9 mouse cellular contexts compared by ENCODE assay signal in the genomic region with DNA sequence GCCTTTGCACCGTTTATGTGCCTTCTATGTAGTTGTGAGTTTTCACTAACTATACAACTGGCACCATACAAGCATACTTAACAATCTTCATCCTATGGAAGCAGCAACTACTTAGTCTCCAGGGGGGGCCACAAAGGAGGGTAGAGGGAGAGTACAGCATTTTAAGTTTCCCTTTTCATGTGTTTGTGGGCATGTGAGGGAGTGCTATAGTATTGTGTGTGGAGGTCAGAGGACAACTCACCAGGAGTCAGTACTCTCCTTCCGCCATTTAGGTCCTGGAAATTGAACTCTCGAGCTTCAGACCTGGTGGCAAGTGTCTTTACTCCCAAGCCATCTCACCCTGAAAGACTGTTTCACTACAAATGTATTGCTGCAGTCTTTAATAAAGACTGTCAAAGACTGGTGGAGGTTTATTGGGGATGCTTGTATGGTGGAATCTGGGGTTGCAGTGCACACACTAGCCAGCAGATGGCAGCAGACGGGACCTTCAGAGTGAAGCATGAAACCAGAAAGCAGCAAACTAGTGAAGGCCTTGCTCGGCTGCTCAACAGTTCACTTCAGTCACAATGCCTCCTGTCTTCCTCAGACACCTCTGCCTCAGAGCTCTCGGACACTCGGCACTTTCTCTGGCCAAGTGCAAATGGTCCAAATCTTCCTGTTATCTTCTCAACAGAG. TPM values are rescaled to one million over a fixed set of nuclear protein-coding genes. Genes with fewer than 3 reads are reported as not detected.
DNase-seq lines count a peak whose midpoint lies in the region; ATAC-seq and TF ChIP-seq lines count a peak whose summit lies in the region.
"Had no signal": no experiment of that assay in that cellular context is flagged by ENCODE, and none has a peak within 500 bp of the region (broad histone marks: within the 10 kb centered on the region; RNA-seq: fewer than 3 reads in every experiment).

No protein-coding gene starts in this region.

- H3K4me1 ChIP-seq in ES-E14 (ENCODE audit: control insufficient read depth in 2 of 2, insufficient read depth in 2 of 2, low read length in 2 of 2, poor library complexity in 1 of 2), result peaks cover 0 to 1% of the 10 kb centered on the region in 2 experiments; a peak in 1 of 4 replicates
- no peaks in the 10 kb centered on the region for H3K4me1 ChIP-seq in kidney, embryonic 14.5 days (ENCODE audit: control insufficient read depth, insufficient read depth, low read length)
- H3K4me1 ChIP-seq in liver, embryonic 14.5 days (replicated peaks; ENCODE audit: control insufficient read depth in 2 of 2, insufficient read depth in 2 of 2, low read length in 1 of 2), result no peaks in the 10 kb centered on the region
- H3K4me1 ChIP-seq: hindbrain, embryonic 15.5 days had no signal

- H3K4me3 ChIP-seq in ES-E14 (ENCODE audit: insufficient read depth in 1 of 2, low read depth in 1 of 2, low read length in 2 of 2, poor library complexity in 1 of 2, severe bottlenecking in 1 of 2), result no peak overlapping the region
- H3K4me3 ChIP-seq in kidney, embryonic 14.5 days (ENCODE audit: low read length), result no peak overlapping the region
- no peak overlapping the region for H3K4me3 ChIP-seq in liver, embryonic 14.5 days (ENCODE audit: insufficient read depth in 1 of 2, low read depth in 2 of 2, low read length in 2 of 2)
- H3K4me3 ChIP-seq: hindbrain, embryonic 15.5 days had no signal

- DNase-seq in A20 (ENCODE audit: low read depth, low spot score), result peak; percentile 76
- peak; percentile 69 for DNase-seq in ES-E14 (ENCODE audit: low read depth, low spot score)
- peak; percentile 64 to 74 for DNase-seq in cerebellum, adult 18-20 months
- DNase-seq in frontal cortex, adult 2 months (ENCODE audit: extremely low spot score in 1 of 2, low spot score in 1 of 2), result peak; percentile 32 to 85
- DNase-seq in liver, embryonic 14.5 days (ENCODE audit: low read depth in 3 of 3, low spot score in 3 of 3), result peak; percentile 45 to 54 (median 47)
- DNase-seq in retina, embryonic 14.5 days (ENCODE audit: low spot score), result peak; percentile 91
- peak; percentile 62 for DNase-seq in urinary bladder, postnatal 14 days (ENCODE audit: low spot score)

- peaks cover 2% of the 10 kb centered on the region; the same call in 1 of the 2 replicates for H3K36me3 ChIP-seq in ES-E14 (ENCODE audit: control insufficient read depth, insufficient read depth, low read length, poor library complexity, severe bottlenecking)
- H3K36me3 ChIP-seq in kidney, embryonic 14.5 days (ENCODE audit: control insufficient read depth, insufficient read depth, low read length), result peaks cover 3% of the 10 kb centered on the region; the same call in 1 of the 2 replicates
- H3K36me3 ChIP-seq in liver, embryonic 14.5 days (replicated peaks; ENCODE audit: control insufficient read depth, insufficient read depth, low read depth), result no peaks in the 10 kb centered on the region

- no peaks in the 10 kb centered on the region for H3K27me3 ChIP-seq in kidney, embryonic 14.5 days (ENCODE audit: control insufficient read depth, insufficient read depth, low read length)
- no peaks in the 10 kb centered on the region for H3K27me3 ChIP-seq in liver, embryonic 14.5 days (ENCODE audit: control insufficient read depth, insufficient read depth, low read length)
- H3K27me3 ChIP-seq: hindbrain, embryonic 15.5 days had no signal

- in situ Hi-C loops in ES-E14 (cut with MboI; ENCODE audit: low sequenced_read_pairs in 2 of 2, unreplicated experiment in 2 of 2), result no loop called here

- H3K4me2 ChIP-seq in kidney, embryonic 14.5 days (replicated peaks; ENCODE audit: low read depth, low read length), result no peak overlapping the region
- H3K4me2 ChIP-seq in liver, embryonic 14.5 days (ENCODE audit: low read depth), result no peak overlapping the region
- H3K4me2 ChIP-seq: hindbrain, embryonic 15.5 days had no signal

- 27% methylated on average over 7 of the region's 7 CpGs for WGBS in kidney, embryonic 14.5 days
- WGBS in liver, embryonic 14.5 days (ENCODE audit: insufficient replicate concordance), result 21% methylated on average over 7 of the region's 7 CpGs

- H3K9ac ChIP-seq in ES-E14 (ENCODE audit: insufficient read depth, low read depth, low read length, poor library complexity, severe bottlenecking), result no peak overlapping the region
- H3K9ac ChIP-seq in kidney, embryonic 14.5 days (ENCODE audit: low read depth, low read length), result no peak overlapping the region
- H3K9ac ChIP-seq in liver, embryonic 14.5 days (replicated peaks), result no peak overlapping the region
- H3K9ac ChIP-seq: hindbrain, embryonic 15.5 days had no signal

- no peak for TF ChIP-seq EP300 in liver, embryonic 14.5 days (IDR thresholded peaks at IDR 0.05; ENCODE audit: low read depth)

- H3K27ac ChIP-seq in ES-E14 (ENCODE audit: insufficient read depth, low read depth, low read length, poor library complexity, severe bottlenecking), result no peak overlapping the region
- H3K27ac ChIP-seq in kidney, embryonic 14.5 days (ENCODE audit: low read depth, low read length), result no peak overlapping the region
- no peak overlapping the region for H3K27ac ChIP-seq in liver, embryonic 14.5 days
- H3K27ac ChIP-seq: hindbrain, embryonic 15.5 days had no signal

- no peaks in the 10 kb centered on the region for H3K9me3 ChIP-seq in ES-E14 (ENCODE audit: control insufficient read depth, insufficient read depth, low read depth, low read length)
- H3K9me3 ChIP-seq in kidney, embryonic 14.5 days (ENCODE audit: control insufficient read depth, low read length), result no peaks in the 10 kb centered on the region
- no peaks in the 10 kb centered on the region for H3K9me3 ChIP-seq in liver, embryonic 14.5 days (ENCODE audit: control insufficient read depth, low read length)
- H3K9me3 ChIP-seq: hindbrain, embryonic 15.5 days had no signal

- peak; percentile 98 for TF ChIP-seq CTCF in liver, embryonic 14.5 days (IDR thresholded peaks at IDR 0.05; ENCODE audit: low read depth)

- 0 out of 2 replicates have a peak, but pooled peaks have one; percentile 24 for ATAC-seq in kidney, embryonic 14.5 days (ENCODE audit: low FRiP score, low TSS enrichment)
- no peak for ATAC-seq in liver, embryonic 14.5 days (ENCODE audit: insufficient read depth)

TF ChIP-seq in ES-E14, 5 proteins besides CTCF, POLR2A, EP300 and RAD21:
- peak; percentile 44; the same call in 1 of the 2 replicates for TF ChIP-seq ZC3H11A (IDR thresholded peaks at IDR 0.05; ENCODE audit: borderline replicate concordance, low read depth, low read length)
- no peak for TF ChIP-seq ZNF384 (IDR thresholded peaks at IDR 0.05; ENCODE audit: low read depth, low read length)
TF ChIP-seq in ES-E14: peak in this region for 1.

RNA-seq across cellular contexts. Expression of gene Tomm5, which starts 10.6 kb away (rescaled TPM):
- 237 and 275 TPM in 2 replicates for total RNA-seq in ES-E14 (2012; rRNA removed)
- polyA plus RNA-seq in frontal cortex, adult 2 months (2012; rRNA removed), result 114 and 137 TPM in 2 replicates
- polyA plus RNA-seq in kidney, embryonic 14.5 days (2014; fragmentation: Nextera tagmentation; extraction: Ambion mirVana), result 271 and 343 TPM in 2 replicates
- polyA plus RNA-seq in liver, embryonic 14.5 days (2012; rRNA removed), result 126 and 145 TPM in 2 replicates
- polyA plus RNA-seq in liver, embryonic 14.5 days (2014; fragmentation: Nextera tagmentation; extraction: Ambion mirVana), result 209 and 213 TPM in 2 replicates

RNA-seq across cellular contexts. Expression of gene Fbxo10, which starts 12.9 kb away (rescaled TPM):
- 3.3 and 4.2 TPM in 2 replicates for total RNA-seq in ES-E14 (2012; rRNA removed)
- 24.2 and 25.5 TPM in 2 replicates for polyA plus RNA-seq in frontal cortex, adult 2 months (2012; rRNA removed)
- 5.3 and 11.9 TPM in 2 replicates for polyA plus RNA-seq in kidney, embryonic 14.5 days (2014; fragmentation: Nextera tagmentation; extraction: Ambion mirVana)
- 3.5 and 4.3 TPM in 2 replicates for polyA plus RNA-seq in liver, embryonic 14.5 days (2012; rRNA removed)
- polyA plus RNA-seq in liver, embryonic 14.5 days (2014; fragmentation: Nextera tagmentation; extraction: Ambion mirVana), result 2.4 and 3.4 TPM in 2 replicates
